Mouse (Mus musculus) embryo, embryonic 10.5 days (tissue): ENCODE data around the gene Dbnl.

Experiments
- DNase-seq: peaks from one replicate; pipeline ENCODE4 v3.0.0-alpha.2; 2015; ENCODE audit warnings: low spot score

Gene Dbnl

GRCm38 (mm10) chr11:5788056-5789014 is at the start of gene Dbnl:
Dbnl (plus strand) TSS chr11:5788488.
- DNase-seq, result peak; percentile 97

- DNase-seq, result no peak
Measured at GRCm38 (mm10) chr11:5738888-5739632, 49.2 kb upstream of the Dbnl start.

- DNase-seq, result no peak
Measured at GRCm38 (mm10) chr11:5739846-5740245, 48.4 kb upstream of the Dbnl start.

- DNase-seq, result peak; percentile 59
Measured at GRCm38 (mm10) chr11:5740599-5740964, 47.7 kb upstream of the Dbnl start.

- peak; percentile 66 for DNase-seq
Measured at GRCm38 (mm10) chr11:5740965-5741627, 47.2 kb upstream of the Dbnl start.

- DNase-seq, result peak; percentile 12
Measured at GRCm38 (mm10) chr11:5742106-5742505, 46.2 kb upstream of the Dbnl start.

GRCm38 (mm10) chr11:5744951-5745350 is 43.3 kb upstream of the Dbnl start:
- DNase-seq, result no peak

- DNase-seq, result no peak
Measured at GRCm38 (mm10) chr11:5753755-5754154, 34.5 kb upstream of the Dbnl start.

GRCm38 (mm10) chr11:5761820-5762632 is 26.3 kb upstream of the Dbnl start, which contains the start of gene Urgcp:
Urgcp (minus strand) TSS chr11:5762376.
- DNase-seq, result peak; percentile 96

GRCm38 (mm10) chr11:5762633-5762982 is 25.7 kb upstream of the Dbnl start:
- DNase-seq, result no peak

GRCm38 (mm10) chr11:5766019-5766418 is 22.3 kb upstream of the Dbnl start:
- no peak for DNase-seq

- peak; percentile 15 for DNase-seq
Measured at GRCm38 (mm10) chr11:5778481-5778880, 9.8 kb upstream of the Dbnl start.

- DNase-seq, result no peak
Measured at GRCm38 (mm10) chr11:5780035-5780499, 8.2 kb upstream of the Dbnl start.

GRCm38 (mm10) chr11:5782199-5782944 is 5.9 kb upstream of the Dbnl start:
- no peak for DNase-seq

GRCm38 (mm10) chr11:5785732-5786131 is 2.6 kb upstream of the Dbnl start:
- no peak for DNase-seq

- DNase-seq, result no peak
Measured at GRCm38 (mm10) chr11:5787671-5788055, 625 bp upstream of the Dbnl start.

- peak; percentile 5 for DNase-seq
Measured at GRCm38 (mm10) chr11:5789071-5789753, 924 bp downstream of the Dbnl start.

- DNase-seq, result no peak
Measured at GRCm38 (mm10) chr11:5789754-5790333, 1.6 kb downstream of the Dbnl start.

GRCm38 (mm10) chr11:5790431-5790830 is 2.1 kb downstream of the Dbnl start:
- no peak for DNase-seq

- DNase-seq, result no peak
Measured at GRCm38 (mm10) chr11:5795290-5795689, 7.0 kb downstream of the Dbnl start.
